Mouse (Mus musculus): ENCODE measurements around the gene Dtx2.
"Not testable (repeated sequence)": the region's sequence is repeated elsewhere in the genome, so short reads cannot be mapped to it uniquely, and the experiment has no call there.

Dtx2 gene

DNA sequence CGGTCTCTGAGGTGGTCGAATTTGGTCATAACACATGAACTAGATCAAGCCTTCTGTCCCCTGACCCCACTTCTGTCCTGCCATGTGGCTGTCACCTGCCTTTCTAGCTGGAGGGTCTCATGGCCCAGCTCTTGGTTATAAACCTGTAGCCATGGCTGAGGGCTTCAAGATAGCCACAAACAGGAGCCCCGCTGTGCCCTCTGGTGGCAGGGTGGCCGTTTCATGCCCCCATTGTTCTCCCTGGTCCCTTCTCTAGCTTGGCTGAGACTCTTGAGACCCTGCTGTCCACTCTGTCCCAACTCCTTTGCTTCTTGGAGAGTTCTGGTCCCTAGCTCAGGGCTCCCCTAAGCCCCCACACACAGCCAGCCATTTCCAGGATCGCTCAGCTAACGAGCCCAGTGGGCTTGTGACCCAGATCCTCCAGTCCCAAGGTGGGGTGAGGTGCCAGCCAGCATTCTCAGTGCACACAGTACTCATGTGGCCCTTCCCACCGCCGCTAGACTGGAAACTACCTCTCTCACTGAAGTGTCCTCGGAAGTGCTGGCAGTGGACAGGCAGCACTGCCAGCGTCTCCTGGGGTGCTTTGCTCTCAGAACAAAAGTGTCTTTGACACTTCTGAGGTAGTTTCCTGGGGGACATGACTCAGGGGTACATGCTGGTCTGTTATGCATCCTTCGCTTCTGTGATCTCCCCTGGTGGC, 33.2 kb downstream of the Dtx2 start:
- no peak for DNase-seq (ENCODE audit: low spot score)

DNA sequence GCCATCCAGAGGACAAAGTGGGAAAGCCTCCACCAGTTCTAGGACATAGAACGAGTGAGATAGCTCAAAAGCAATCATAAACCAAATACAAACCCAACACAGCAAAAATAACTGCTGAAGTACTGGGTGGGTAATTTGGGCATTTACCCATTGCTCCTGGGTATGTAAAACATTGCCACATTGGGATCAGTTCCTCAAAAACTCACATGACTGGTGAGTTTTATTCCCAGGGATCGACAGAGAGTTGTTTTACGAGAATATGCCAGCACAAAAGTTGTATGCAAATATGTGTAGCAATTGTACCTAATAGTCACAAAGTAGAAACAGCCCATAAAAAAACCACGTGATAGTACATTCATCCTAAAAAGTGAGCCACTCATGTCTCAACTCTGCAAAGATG, 40.3 kb downstream of the Dtx2 start:
- no peak for DNase-seq (ENCODE audit: low spot score)

DNA sequence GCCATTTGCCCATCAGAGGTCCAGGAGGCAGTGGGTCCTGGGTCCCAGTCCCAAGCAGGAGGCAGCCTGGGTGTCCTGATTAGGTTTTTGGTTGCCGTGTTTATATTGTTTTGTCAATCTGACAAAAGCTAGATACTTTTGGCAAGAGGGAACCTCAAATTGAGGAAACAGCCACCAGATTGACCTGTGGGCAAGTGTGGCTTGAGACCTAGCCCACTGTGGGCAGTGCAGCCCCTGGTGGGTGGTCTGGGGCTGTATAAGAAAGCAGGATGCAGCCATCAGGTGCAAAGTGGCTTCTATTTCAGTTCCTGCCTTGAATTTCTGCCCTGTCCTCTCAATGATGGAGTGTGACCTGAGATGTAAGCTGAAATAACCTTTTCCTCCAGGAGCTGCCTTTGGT, 40.7 kb downstream of the Dtx2 start:
- no peak for DNase-seq (ENCODE audit: low spot score)

GRCm38 (mm10) chr5:136036667-136037066, 42.1 kb downstream of the Dtx2 start:
- no peak for DNase-seq (ENCODE audit: low spot score)

GRCm38 (mm10) chr5:136038258-136039214, 43.9 kb downstream of the Dtx2 start, which contains the start of gene Upk3b:
Upk3b (plus strand) TSS chr5:136038496.
- no peak for DNase-seq (ENCODE audit: low spot score)

GRCm38 (mm10) chr5:136040210-136040609, 45.6 kb downstream of the Dtx2 start:
- no peak for DNase-seq (ENCODE audit: low spot score)

- no peak for DNase-seq (ENCODE audit: low spot score)
Observed at GRCm38 (mm10) chr5:136041260-136041659, 46.7 kb downstream of the Dtx2 start.

GRCm38 (mm10) chr5:136041666-136042065, 47.1 kb downstream of the Dtx2 start:
- no peak for DNase-seq (ENCODE audit: low spot score)

GRCm38 (mm10) chr5:136044865-136045264, 50.3 kb downstream of the Dtx2 start:
- peak; percentile 25 for DNase-seq (ENCODE audit: low spot score)

- DNase-seq (ENCODE audit: low spot score), result peak; percentile 51
Observed at GRCm38 (mm10) chr5:136045408-136045807, 50.8 kb downstream of the Dtx2 start.

DNA sequence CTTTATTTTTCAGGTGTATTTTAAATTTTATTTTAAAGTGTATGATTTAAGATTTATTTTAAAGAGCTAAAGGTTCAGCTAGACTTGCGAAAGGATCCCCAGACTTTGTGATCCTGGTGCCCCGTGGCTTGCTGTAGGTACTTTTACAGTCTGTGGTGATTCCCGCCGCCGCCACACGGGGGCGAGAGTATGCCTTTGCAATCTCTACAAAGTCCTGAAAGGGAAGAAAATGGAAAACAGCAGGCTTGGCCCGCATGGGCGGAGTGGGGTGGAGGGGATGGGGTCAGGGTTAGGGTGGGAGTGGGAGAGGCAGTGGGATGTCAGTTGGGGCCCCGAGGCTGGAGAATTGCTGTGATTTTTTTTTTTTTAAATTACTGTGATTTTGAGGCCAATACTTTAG, 51.4 kb downstream of the Dtx2 start:
- DNase-seq (ENCODE audit: low spot score), result peak; percentile 92

DNA sequence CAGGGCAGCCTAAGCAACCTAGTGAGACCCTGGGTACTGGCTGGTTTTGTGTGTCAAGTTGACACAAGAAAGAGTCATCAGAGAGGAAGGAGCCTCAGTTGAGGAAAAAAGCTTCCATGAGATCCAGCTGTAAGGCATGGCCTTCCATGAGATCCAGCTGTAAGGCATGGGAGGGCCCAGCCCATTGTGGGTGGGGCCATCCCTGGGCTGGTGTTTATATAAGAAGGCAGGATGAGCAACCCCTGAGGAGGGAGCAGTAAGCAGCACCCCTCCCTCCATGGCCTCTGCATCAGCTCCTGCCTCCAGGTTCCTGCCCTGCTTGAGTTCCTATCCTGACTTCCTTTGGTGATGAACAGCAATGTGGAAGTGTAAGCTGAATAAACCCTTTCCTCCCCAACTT, 53.9 kb downstream of the Dtx2 start:
- DNase-seq (ENCODE audit: low spot score), result not testable (repeated sequence)

DNA sequence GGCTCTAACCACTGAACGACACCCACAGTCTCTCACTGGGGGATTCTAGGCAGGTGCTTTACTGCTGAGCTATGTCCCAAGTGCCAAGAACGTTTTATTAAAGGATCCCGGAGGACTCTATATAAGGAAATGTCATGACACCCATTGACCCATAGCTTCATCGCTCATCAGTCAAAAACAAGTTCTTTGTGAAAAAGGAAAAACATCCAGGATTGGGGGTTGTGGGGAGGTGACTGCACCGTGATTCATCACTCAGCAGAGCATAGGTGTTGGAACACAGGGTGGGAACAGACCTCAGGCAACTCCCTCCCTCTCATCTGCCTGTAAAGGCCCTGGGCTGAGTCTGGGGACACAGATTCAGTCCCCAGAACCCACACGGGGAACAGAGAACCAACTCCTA, 55.3 kb downstream of the Dtx2 start:
- no peak for DNase-seq (ENCODE audit: low spot score)

- peak; percentile 81 for DNase-seq (ENCODE audit: low spot score)
Observed at GRCm38 (mm10) chr5:136051231-136052085, 56.9 kb downstream of the Dtx2 start.

GRCm38 (mm10) chr5:136052861-136053655, 58.5 kb downstream of the Dtx2 start:
- no peak for DNase-seq (ENCODE audit: low spot score)

- no peak for DNase-seq (ENCODE audit: low spot score)
Observed at GRCm38 (mm10) chr5:136054301-136055077, 59.9 kb downstream of the Dtx2 start, which contains the start of gene Upk3bl. Upk3bl (plus strand) TSS chr5:136054492.

GRCm38 (mm10) chr5:136056062-136056461, 61.5 kb downstream of the Dtx2 start:
- DNase-seq (ENCODE audit: low spot score), result no peak

DNA sequence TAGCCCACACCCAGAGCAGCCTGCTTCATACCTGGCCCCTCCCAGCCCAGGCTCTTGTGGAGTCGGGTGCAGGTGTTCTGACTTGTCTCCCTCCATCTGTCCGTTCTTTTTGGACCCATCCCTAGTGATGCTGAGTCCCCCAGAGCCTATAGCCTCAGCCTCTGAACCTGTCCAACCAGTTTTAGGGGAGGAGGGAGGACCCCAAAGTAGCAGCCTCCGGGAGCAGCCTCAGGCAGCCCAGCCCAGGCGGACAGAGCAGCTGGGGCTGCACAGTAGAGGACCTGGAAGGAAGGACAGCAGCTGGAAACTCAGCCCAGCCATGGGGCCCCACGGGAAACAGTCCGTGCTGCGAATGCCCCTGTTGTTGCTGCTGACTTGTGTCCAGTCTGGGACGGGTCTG, 62.5 kb downstream of the Dtx2 start:
- DNase-seq (ENCODE audit: low spot score), result no peak

- peak; percentile 81 for DNase-seq (ENCODE audit: low spot score)
Observed at GRCm38 (mm10) chr5:136061567-136061966, 67.0 kb downstream of the Dtx2 start.

DNA sequence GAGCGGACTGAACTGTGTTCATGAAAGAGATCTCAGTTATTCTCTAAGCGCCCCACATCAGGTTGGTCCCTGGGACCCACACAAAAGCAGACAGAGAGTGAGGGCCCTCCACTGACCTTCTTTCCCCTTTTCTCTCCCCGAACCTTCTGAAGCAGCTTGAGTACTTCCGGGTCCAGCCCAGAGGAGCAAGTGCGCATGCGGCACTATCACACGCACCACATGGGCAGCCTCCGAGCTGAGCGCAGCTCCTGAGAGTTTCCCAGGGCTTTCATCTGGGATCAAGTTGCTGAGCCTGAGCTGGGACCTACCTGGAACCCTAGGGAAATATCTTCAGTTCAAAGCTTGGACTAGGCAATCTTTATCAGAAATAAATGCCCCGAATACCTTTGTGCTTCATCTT, 69.3 kb downstream of the Dtx2 start:
- no peak for DNase-seq (ENCODE audit: low spot score)

Data from MN1 (cell line).